Mouse (Mus musculus): Measurements from ENCODE around the gene Prmt3. TPM values are rescaled to one million over a fixed set of nuclear protein-coding genes. Genes with fewer than 3 reads are reported as not detected.

The Prmt3 gene
- polyA plus RNA-seq, 1 experiment, result 20.3 TPM

- Histone ChIP-seq H3K27me3 (ENCODE audit: control insufficient read depth, insufficient read depth, insufficient read length) (no peaks in the 10 kb centered on the region), H3K4me2 (ENCODE audit: low read depth) (peak overlapping the region; percentile 56), H3K4me3 (no peak overlapping the region), H3K79me2 (ENCODE audit: control insufficient read depth, insufficient read depth) (no peaks in the 10 kb centered on the region), H3ac (ENCODE audit: control insufficient read depth, insufficient read length) (no peak overlapping the region), H3K36me3 (ENCODE audit: control insufficient read depth, insufficient read depth) (peaks cover 14% of the 10 kb centered on the region)
- TF ChIP-seq REST (IDR thresholded peaks at IDR 0.05; ENCODE audit: insufficient read depth, insufficient read length) (no peak), TCF12 (IDR thresholded peaks at IDR 0.05; ENCODE audit: insufficient read depth, poor library complexity, severe bottlenecking) (no peak), MYOD1 (IDR thresholded peaks at IDR 0.05; ENCODE audit: control insufficient read depth in 1 of 3, insufficient read length in 2 of 3, low read depth in 2 of 3) (no peak), USF1 (IDR thresholded peaks at IDR 0.05; ENCODE audit: low read depth) (no peak)
These were observed 45.4 kb downstream of the Prmt3 start for GRCm38 (mm10) chr7:49823595-49823994.

- H3K36me3 ChIP-seq (ENCODE audit: control insufficient read depth, insufficient read depth), result peaks cover 10% of the 10 kb centered on the region
- H3ac ChIP-seq (ENCODE audit: control insufficient read depth, insufficient read length), result no peak overlapping the region
- no peak for TF ChIP-seq SRF (IDR thresholded peaks at IDR 0.05; ENCODE audit: control insufficient read depth, insufficient read length, low read depth)
- TF ChIP-seq USF1 (IDR thresholded peaks at IDR 0.05; ENCODE audit: low read depth), result no peak
- TF ChIP-seq MYOD1 (IDR thresholded peaks at IDR 0.05; ENCODE audit: control insufficient read depth in 1 of 3, insufficient read length in 2 of 3, low read depth in 2 of 3), result no peak
- TF ChIP-seq CEBPB (IDR thresholded peaks at IDR 0.05; ENCODE audit: insufficient read depth, poor library complexity, severe bottlenecking), result no peak
- TF ChIP-seq MYOG (IDR thresholded peaks at IDR 0.05; ENCODE audit: control insufficient read depth in 1 of 3, insufficient read depth in 1 of 3, insufficient read length in 2 of 3, low read depth in 2 of 3), result no peak
- TF ChIP-seq MAX (IDR thresholded peaks at IDR 0.05; ENCODE audit: low read depth), result no peak
- TF ChIP-seq REST (IDR thresholded peaks at IDR 0.05; ENCODE audit: insufficient read depth, insufficient read length), result no peak
- TF ChIP-seq POLR2A (IDR thresholded peaks at IDR 0.05; ENCODE audit: insufficient read length, low read depth), result no peak
- no peak for TF ChIP-seq TCF3 (IDR thresholded peaks at IDR 0.05; ENCODE audit: insufficient read length, low read depth)
- TF ChIP-seq E2F4 (IDR thresholded peaks at IDR 0.05; ENCODE audit: insufficient read depth), result no peak
- TF ChIP-seq TCF12 (IDR thresholded peaks at IDR 0.05; ENCODE audit: insufficient read depth, poor library complexity, severe bottlenecking), result no peak
- no peak for TF ChIP-seq POLR2AphosphoS2 (IDR thresholded peaks at IDR 0.05; ENCODE audit: insufficient read length, low read depth)
- H3K4me2 ChIP-seq (ENCODE audit: low read depth), result peak overlapping the region; percentile 56
- no peak overlapping the region for H3K4me3 ChIP-seq
- H3K27me3 ChIP-seq (ENCODE audit: control insufficient read depth, insufficient read depth, insufficient read length), result no peaks in the 10 kb centered on the region
- no peaks in the 10 kb centered on the region for H3K79me2 ChIP-seq (ENCODE audit: control insufficient read depth, insufficient read depth)
These were observed 45.9 kb downstream of the Prmt3 start for GRCm38 (mm10) chr7:49824043-49824442.

- no peak overlapping the region for H3ac ChIP-seq (ENCODE audit: control insufficient read depth, insufficient read length)
- peak overlapping the region; percentile 56 for H3K4me2 ChIP-seq (ENCODE audit: low read depth)
- H3K4me3 ChIP-seq, result no peak overlapping the region
- H3K27me3 ChIP-seq (ENCODE audit: control insufficient read depth, insufficient read depth, insufficient read length), result no peaks in the 10 kb centered on the region
- H3K79me2 ChIP-seq (ENCODE audit: control insufficient read depth, insufficient read depth), result no peaks in the 10 kb centered on the region
- TF ChIP-seq MYOG (IDR thresholded peaks at IDR 0.05; ENCODE audit: control insufficient read depth in 1 of 3, insufficient read depth in 1 of 3, insufficient read length in 2 of 3, low read depth in 2 of 3) (no peak), CEBPB (IDR thresholded peaks at IDR 0.05; ENCODE audit: insufficient read depth, poor library complexity, severe bottlenecking) (no peak), MYOD1 (IDR thresholded peaks at IDR 0.05; ENCODE audit: control insufficient read depth in 1 of 3, insufficient read length in 2 of 3, low read depth in 2 of 3) (peak in 2 of 3 experiments; percentile 11 to 33), MAX (IDR thresholded peaks at IDR 0.05; ENCODE audit: low read depth) (no peak)
- peaks cover 12% of the 10 kb centered on the region for H3K36me3 ChIP-seq (ENCODE audit: control insufficient read depth, insufficient read depth)
These were observed 46.4 kb downstream of the Prmt3 start for GRCm38 (mm10) chr7:49824581-49824980.

DNA sequence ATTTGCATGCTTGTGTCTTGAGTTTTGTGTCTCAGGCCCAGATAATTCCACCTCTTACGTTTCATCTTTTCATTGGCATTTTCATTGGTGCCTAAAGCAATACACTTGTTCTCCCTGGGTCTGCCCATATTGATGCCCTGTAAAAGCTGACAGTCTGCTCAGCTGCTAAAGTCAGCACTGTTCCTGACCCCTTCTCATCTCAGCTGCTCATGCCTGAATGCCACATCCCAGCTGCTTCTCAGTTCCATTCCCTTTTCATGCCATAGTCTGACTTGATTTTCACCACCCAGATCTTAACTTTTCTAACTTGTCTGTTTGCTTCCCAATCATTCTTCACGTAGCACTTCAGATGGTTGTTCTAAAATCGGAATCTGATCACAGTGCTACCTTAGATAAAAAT lies 47.3 kb downstream of the Prmt3 start:
- Histone ChIP-seq H3K36me3 (ENCODE audit: control insufficient read depth, insufficient read depth) (peaks cover 21% of the 10 kb centered on the region), H3K27me3 (ENCODE audit: control insufficient read depth, insufficient read depth, insufficient read length) (no peaks in the 10 kb centered on the region), H3K79me2 (ENCODE audit: control insufficient read depth, insufficient read depth) (no peaks in the 10 kb centered on the region), H3ac (ENCODE audit: control insufficient read depth, insufficient read length) (no peak overlapping the region), H3K4me2 (ENCODE audit: low read depth) (no peak overlapping the region), H3K4me3 (no peak overlapping the region)
- peak; percentile 23 to 80 (median 70) for TF ChIP-seq MYOD1 (IDR thresholded peaks at IDR 0.05; ENCODE audit: control insufficient read depth in 1 of 3, insufficient read length in 2 of 3, low read depth in 2 of 3)
- peak in 2 of 3 experiments; percentile 76 to 85 for TF ChIP-seq MYOG (IDR thresholded peaks at IDR 0.05; ENCODE audit: control insufficient read depth in 1 of 3, insufficient read depth in 1 of 3, insufficient read length in 2 of 3, low read depth in 2 of 3)
- TF ChIP-seq MAX (IDR thresholded peaks at IDR 0.05; ENCODE audit: low read depth), result no peak

DNA sequence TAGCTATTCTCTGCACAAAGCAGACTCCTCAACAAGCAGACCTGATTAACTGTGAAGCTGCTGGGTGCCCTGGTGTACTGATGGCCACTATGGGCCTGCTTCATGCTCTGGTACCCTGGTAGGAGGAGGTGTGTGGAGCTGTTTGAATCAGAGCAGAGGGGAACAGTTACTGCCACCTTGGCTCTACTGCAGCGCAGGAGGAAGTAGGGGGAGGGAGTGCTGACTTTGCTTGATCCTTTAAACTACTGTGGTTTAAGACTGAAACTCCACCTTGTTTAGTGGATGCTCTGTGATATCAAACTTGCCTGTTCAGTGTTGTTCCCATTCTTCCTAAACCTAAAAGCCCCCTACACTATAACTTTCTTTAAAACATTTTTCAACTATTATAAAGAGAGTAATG lies 49.8 kb downstream of the Prmt3 start:
- H3K79me2 ChIP-seq (ENCODE audit: control insufficient read depth, insufficient read depth), result no peaks in the 10 kb centered on the region
- TF ChIP-seq E2F4 (IDR thresholded peaks at IDR 0.05; ENCODE audit: insufficient read depth) (no peak), REST (IDR thresholded peaks at IDR 0.05; ENCODE audit: insufficient read depth, insufficient read length) (no peak), POLR2AphosphoS2 (IDR thresholded peaks at IDR 0.05; ENCODE audit: insufficient read length, low read depth) (no peak), TCF3 (IDR thresholded peaks at IDR 0.05; ENCODE audit: insufficient read length, low read depth) (no peak), POLR2A (IDR thresholded peaks at IDR 0.05; ENCODE audit: insufficient read length, low read depth) (no peak), USF1 (IDR thresholded peaks at IDR 0.05; ENCODE audit: low read depth) (no peak), MYOG (IDR thresholded peaks at IDR 0.05; ENCODE audit: control insufficient read depth in 1 of 3, insufficient read depth in 1 of 3, insufficient read length in 2 of 3, low read depth in 2 of 3) (no peak), CEBPB (IDR thresholded peaks at IDR 0.05; ENCODE audit: insufficient read depth, poor library complexity, severe bottlenecking) (no peak), MAX (IDR thresholded peaks at IDR 0.05; ENCODE audit: low read depth) (no peak), SRF (IDR thresholded peaks at IDR 0.05; ENCODE audit: control insufficient read depth, insufficient read length, low read depth) (no peak), TCF12 (IDR thresholded peaks at IDR 0.05; ENCODE audit: insufficient read depth, poor library complexity, severe bottlenecking) (no peak), MYOD1 (IDR thresholded peaks at IDR 0.05; ENCODE audit: control insufficient read depth in 1 of 3, insufficient read length in 2 of 3, low read depth in 2 of 3) (no peak)
- no peaks in the 10 kb centered on the region for H3K27me3 ChIP-seq (ENCODE audit: control insufficient read depth, insufficient read depth, insufficient read length)
- H3ac ChIP-seq (ENCODE audit: control insufficient read depth, insufficient read length), result no peak overlapping the region
- no peak overlapping the region for H3K4me2 ChIP-seq (ENCODE audit: low read depth)
- no peak overlapping the region for H3K4me3 ChIP-seq
- peaks cover 20% of the 10 kb centered on the region for H3K36me3 ChIP-seq (ENCODE audit: control insufficient read depth, insufficient read depth)

Data from myocyte (in vitro differentiated cells).